Mouse (Mus musculus): ENCODE measurements around the gene Nav1. TPM values are rescaled to one million over a fixed set of nuclear protein-coding genes. Genes with fewer than 3 reads are reported as not detected.
A peak's percentile ranks its signal among the peaks of the same experiment; 100 is the strongest.

Gene Nav1
- total RNA-seq, 1 experiment from 2014 or later: 7.2 TPM

- ATAC-seq (replicated peaks; ENCODE audit: insufficient number of reproducible peaks, low FRiP score, low TSS enrichment, poor library complexity, severe bottlenecking): no peak
Measured at GRCm38 (mm10) chr1:135535256-135535655, 71.8 kb downstream of the Nav1 start.

- no peak; the same call in 1 of the 2 replicates for ATAC-seq (replicated peaks; ENCODE audit: insufficient number of reproducible peaks, low FRiP score, low TSS enrichment, poor library complexity, severe bottlenecking)
Measured at GRCm38 (mm10) chr1:135534782-135535181, 72.3 kb downstream of the Nav1 start.

- ATAC-seq (replicated peaks; ENCODE audit: insufficient number of reproducible peaks, low FRiP score, low TSS enrichment, poor library complexity, severe bottlenecking): no peak
Measured at GRCm38 (mm10) chr1:135534070-135534469, 73.0 kb downstream of the Nav1 start.

- no peak for ATAC-seq (replicated peaks; ENCODE audit: insufficient number of reproducible peaks, low FRiP score, low TSS enrichment, poor library complexity, severe bottlenecking)
Measured at GRCm38 (mm10) chr1:135532383-135532782, 74.7 kb downstream of the Nav1 start.

- no peak for ATAC-seq (replicated peaks; ENCODE audit: insufficient number of reproducible peaks, low FRiP score, low TSS enrichment, poor library complexity, severe bottlenecking)
Measured at GRCm38 (mm10) chr1:135531981-135532380, 75.1 kb downstream of the Nav1 start.

GRCm38 (mm10) chr1:135531081-135531480 lies 76.0 kb downstream of the Nav1 start:
- ATAC-seq (replicated peaks; ENCODE audit: insufficient number of reproducible peaks, low FRiP score, low TSS enrichment, poor library complexity, severe bottlenecking): no peak

GRCm38 (mm10) chr1:135524518-135524860 lies 82.6 kb downstream of the Nav1 start:
- no peak for ATAC-seq (replicated peaks; ENCODE audit: insufficient number of reproducible peaks, low FRiP score, low TSS enrichment, poor library complexity, severe bottlenecking)

GRCm38 (mm10) chr1:135523780-135524517 lies 83.1 kb downstream of the Nav1 start:
- ATAC-seq (replicated peaks; ENCODE audit: insufficient number of reproducible peaks, low FRiP score, low TSS enrichment, poor library complexity, severe bottlenecking): no peak

- no peak for ATAC-seq (replicated peaks; ENCODE audit: insufficient number of reproducible peaks, low FRiP score, low TSS enrichment, poor library complexity, severe bottlenecking)
Measured at GRCm38 (mm10) chr1:135523344-135523743, 83.8 kb downstream of the Nav1 start.

- no peak for ATAC-seq (replicated peaks; ENCODE audit: insufficient number of reproducible peaks, low FRiP score, low TSS enrichment, poor library complexity, severe bottlenecking)
Measured at GRCm38 (mm10) chr1:135520550-135521168, 86.4 kb downstream of the Nav1 start.

GRCm38 (mm10) chr1:135518661-135519060 lies 88.4 kb downstream of the Nav1 start:
- ATAC-seq (replicated peaks; ENCODE audit: insufficient number of reproducible peaks, low FRiP score, low TSS enrichment, poor library complexity, severe bottlenecking): no peak

GRCm38 (mm10) chr1:135517469-135517868 lies 89.6 kb downstream of the Nav1 start:
- no peak for ATAC-seq (replicated peaks; ENCODE audit: insufficient number of reproducible peaks, low FRiP score, low TSS enrichment, poor library complexity, severe bottlenecking)

- peak; percentile 83 for ATAC-seq (replicated peaks; ENCODE audit: insufficient number of reproducible peaks, low FRiP score, low TSS enrichment, poor library complexity, severe bottlenecking)
Measured at GRCm38 (mm10) chr1:135516511-135517305, 90.4 kb downstream of the Nav1 start.

- ATAC-seq (replicated peaks; ENCODE audit: insufficient number of reproducible peaks, low FRiP score, low TSS enrichment, poor library complexity, severe bottlenecking): no peak
Measured at GRCm38 (mm10) chr1:135515633-135516238, 91.4 kb downstream of the Nav1 start.

- ATAC-seq (replicated peaks; ENCODE audit: insufficient number of reproducible peaks, low FRiP score, low TSS enrichment, poor library complexity, severe bottlenecking): no peak
Measured at GRCm38 (mm10) chr1:135514913-135515632, 92.0 kb downstream of the Nav1 start.

GRCm38 (mm10) chr1:135514046-135514445 lies 93.0 kb downstream of the Nav1 start:
- ATAC-seq (replicated peaks; ENCODE audit: insufficient number of reproducible peaks, low FRiP score, low TSS enrichment, poor library complexity, severe bottlenecking): no peak

- ATAC-seq (replicated peaks; ENCODE audit: insufficient number of reproducible peaks, low FRiP score, low TSS enrichment, poor library complexity, severe bottlenecking): no peak
Measured at GRCm38 (mm10) chr1:135513464-135513863, 93.6 kb downstream of the Nav1 start.

GRCm38 (mm10) chr1:135510346-135510977 lies 96.6 kb downstream of the Nav1 start:
- 0 out of 2 replicates have a peak, but pooled peaks have one; percentile 23 for ATAC-seq (replicated peaks; ENCODE audit: insufficient number of reproducible peaks, low FRiP score, low TSS enrichment, poor library complexity, severe bottlenecking)

Measured in monocyte, adult 5-6 weeks (primary cell).